Mouse (Mus musculus) liver, embryonic 14.5 days (tissue): ENCODE data around the gene Efhc1. TPM values are rescaled to one million over a fixed set of nuclear protein-coding genes. Genes with fewer than 3 reads are reported as not detected.
"Not testable (repeated sequence)": the region's sequence is repeated elsewhere in the genome, so short reads cannot be mapped to it uniquely, and the experiment has no call there.

Experiments
- ATAC-seq: fragments of 200-750 bp; cut with Nextera tagmentation; 2 replicates; pipeline ENCODE4 v1.8.0; 2017; ENCODE audit warnings: moderate number of reproducible peaks, mild to moderate bottlenecking, moderate library complexity; ENCODE audit not compliant: insufficient read depth
- DNase-seq, 3 experiments: peaks; one replicate each; pipeline ENCODE4 v3.0.0-alpha.2; 2012 to 2013; ENCODE audit warnings: low read depth in 3 of 3, low spot score in 3 of 3
- H3K27ac ChIP-seq: fragments of 300-500 bp; sonication (generic); 2 replicates; pipeline ENCODE4 v1.5.1; 2014; ENCODE audit warnings: moderate library complexity, mild to moderate bottlenecking, control low read depth, inconsistent platforms
- H3K27me3 ChIP-seq: fragments of 300-500 bp; sonication (generic); 2 replicates; pipeline ENCODE4 v1.6.1; 2014; ENCODE audit warnings: mild to moderate bottlenecking, low read length, moderate library complexity; ENCODE audit not compliant: control insufficient read depth, insufficient read depth
- H3K36me3 ChIP-seq: fragments of 300-500 bp; sonication (generic); replicated peaks from 2 replicates; pipeline ENCODE4 v1.6.1; 2014; ENCODE audit warnings: low read depth; ENCODE audit not compliant: control insufficient read depth, insufficient read depth
- H3K4me1 ChIP-seq, 2 experiments: fragments of 200-500 bp in 1 of 2; fragments of 300-500 bp in 1 of 2; sonication (generic) in 1 of 2; replicated peaks; 2 replicates each; pipeline ENCODE4 v1.6.1; 2012 to 2014; ENCODE audit warnings: antibody characterized with exemption in 1 of 2, inconsistent platforms in 1 of 2, low read length in 1 of 2; ENCODE audit not compliant: control insufficient read depth in 2 of 2, insufficient read depth in 2 of 2
- H3K4me2 ChIP-seq: fragments of 300-500 bp; sonication (generic); 2 replicates; pipeline ENCODE4 v1.6.1; 2014; ENCODE audit warnings: low read depth, mild to moderate bottlenecking, control low read depth, moderate library complexity
- H3K4me3 ChIP-seq, 2 experiments: fragments of 200-500 bp in 1 of 2; fragments of 300-500 bp in 1 of 2; sonication (generic) in 1 of 2; 2 replicates each; pipeline ENCODE4 v1.5.1; 2012 to 2014; ENCODE audit warnings: low read depth in 2 of 2, low read length in 2 of 2, mild to moderate bottlenecking in 2 of 2, control low read depth in 1 of 2, inconsistent platforms in 1 of 2, moderate library complexity in 1 of 2; ENCODE audit not compliant: insufficient read depth in 1 of 2
- H3K9ac ChIP-seq: fragments of 300-500 bp; sonication (generic); replicated peaks from 2 replicates; pipeline ENCODE4 v1.6.1; 2014; ENCODE audit warnings: mild to moderate bottlenecking, control low read depth, moderate library complexity
- H3K9me3 ChIP-seq: fragments of 300-500 bp; sonication (generic); 2 replicates; pipeline ENCODE4 v1.6.1; 2016; ENCODE audit warnings: low read length, mixed read lengths; ENCODE audit not compliant: control insufficient read depth
- CTCF ChIP-seq: IDR thresholded peaks from 2 replicates; pipeline ENCODE4 v1.5.1; 2016; ENCODE audit warnings: antibody characterized with exemption, low read depth, control low read depth
- EP300 ChIP-seq: IDR thresholded peaks from 2 replicates; pipeline ENCODE4 v1.6.1; 2016; ENCODE audit warnings: antibody characterized with exemption, low read depth
- WGBS: fragments of 180-500 bp; shearing (Covaris S2); extraction: QIAGEN DNeasy Blood & Tissue Kit; methylation state at CpG from one replicate; pipeline ENCODE4 v1.1.7; 2014; ENCODE audit not compliant: insufficient replicate concordance; 5-methylcytosine and 5-hydroxymethylcytosine counted together
- polyA plus RNA-seq, 2 experiments: library from polyadenylated mRNA; depleted of rRNA in 1 of 2; stranded (reverse) in 1 of 2; unstranded in 1 of 2; fragments of >200 nt; fragmentation: Nextera tagmentation in 1 of 2; extraction: Ambion mirVana in 1 of 2; gene quantifications; 2 replicates each; pipeline versions ENCODE4 v1.2.1 to v1.2.3; 2012 to 2014

The Efhc1 gene
- polyA plus RNA-seq, 2 experiments = 0.21 to 0.32 TPM

DNA sequence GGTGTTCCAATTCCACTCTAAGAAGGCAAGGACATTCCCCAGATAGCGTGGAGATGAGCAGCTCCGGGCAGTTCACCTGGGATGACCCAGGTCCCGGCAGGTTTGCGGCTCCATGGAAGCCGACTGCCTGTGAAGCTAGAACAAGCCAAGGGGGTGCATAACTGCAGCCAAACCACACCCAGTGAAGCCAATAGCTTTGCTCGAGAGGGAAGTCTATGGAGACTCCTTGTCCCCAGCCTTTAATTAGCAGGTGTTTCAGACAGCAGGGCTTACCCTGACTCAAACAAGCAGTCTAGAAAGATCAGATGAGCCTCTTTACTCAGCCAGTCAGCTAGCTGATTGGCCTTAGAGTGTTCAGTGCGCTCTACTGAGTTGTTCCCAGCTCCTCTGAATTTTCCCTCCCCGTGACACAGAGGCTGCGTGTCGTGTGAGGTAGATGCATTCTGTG is 30.3 kb upstream of the Efhc1 start:
- H3K27ac ChIP-seq = no peak overlapping the region
- no peak overlapping the region for H3K4me3 ChIP-seq
- H3K9me3 ChIP-seq = no peaks in the 10 kb centered on the region
- DNase-seq = no peak
- no peaks in the 10 kb centered on the region for H3K27me3 ChIP-seq
- peaks cover 0 to 3% of the 10 kb centered on the region in 2 experiments; a peak in 2 of 4 replicates for H3K4me1 ChIP-seq
- H3K4me2 ChIP-seq = no peak overlapping the region
- H3K36me3 ChIP-seq = no peaks in the 10 kb centered on the region
- WGBS = 71% methylated on average over 10 of the region's 10 CpGs
- no peak for ATAC-seq
- TF ChIP-seq CTCF (no peak), EP300 (no peak)
- H3K9ac ChIP-seq = no peak overlapping the region

GRCm38 (mm10) chr1:20922612-20923399 is 28.6 kb upstream of the Efhc1 start:
- Histone ChIP-seq H3K4me3 (no peak overlapping the region), H3K27me3 (no peaks in the 10 kb centered on the region), H3K9ac (no peak overlapping the region), H3K9me3 (no peaks in the 10 kb centered on the region), H3K4me1 (peaks cover 0 to 3% of the 10 kb centered on the region in 2 experiments; a peak in 2 of 4 replicates), H3K4me2 (no peak overlapping the region), H3K36me3 (no peaks in the 10 kb centered on the region), H3K27ac (no peak overlapping the region)
- ATAC-seq (no peak), DNase-seq (no peak)
- WGBS = 38% methylated on average over 11 of the region's 11 CpGs
- TF ChIP-seq EP300 (no peak), CTCF (no peak)

GRCm38 (mm10) chr1:20925324-20925723 is 26.1 kb upstream of the Efhc1 start:
- H3K27me3 ChIP-seq, H3K9me3 ChIP-seq, H3K4me2 ChIP-seq, H3K36me3 ChIP-seq, DNase-seq, H3K27ac ChIP-seq, H3K4me3 ChIP-seq, ATAC-seq, H3K9ac ChIP-seq: not testable (repeated sequence)
- 0 out of 2 replicates have a peak, but pooled peaks have one; percentile 15 for TF ChIP-seq CTCF
- H3K4me1 ChIP-seq = peaks cover 0 to 15% of the 10 kb centered on the region in 2 experiments; a peak in 3 of 4 replicates
- 31% methylated on average over 7 of the region's 7 CpGs for WGBS

- H3K27ac ChIP-seq = no peak overlapping the region
- H3K27me3 ChIP-seq = no peaks in the 10 kb centered on the region
- TF ChIP-seq EP300 (no peak), CTCF (no peak)
- ATAC-seq (no peak), DNase-seq (no peak)
- peaks cover 0 to 19% of the 10 kb centered on the region in 2 experiments; a peak in 3 of 4 replicates for H3K4me1 ChIP-seq
- no peak overlapping the region for H3K4me2 ChIP-seq
- H3K9me3 ChIP-seq = no peaks in the 10 kb centered on the region
- H3K36me3 ChIP-seq = no peaks in the 10 kb centered on the region
- no peak overlapping the region for H3K4me3 ChIP-seq
- WGBS = 26% methylated on average over 4 of the region's 4 CpGs
- H3K9ac ChIP-seq = no peak overlapping the region
Observed at GRCm38 (mm10) chr1:20925926-20926325, 25.5 kb upstream of the Efhc1 start.

- no peak overlapping the region for H3K9ac ChIP-seq
- no peak overlapping the region for H3K27ac ChIP-seq
- H3K36me3 ChIP-seq = no peaks in the 10 kb centered on the region
- no peak overlapping the region for H3K4me3 ChIP-seq
- peaks cover 0 to 19% of the 10 kb centered on the region in 2 experiments; a peak in 3 of 4 replicates for H3K4me1 ChIP-seq
- TF ChIP-seq EP300 (no peak), CTCF (no peak)
- DNase-seq (no peak), ATAC-seq (no peak)
- no peaks in the 10 kb centered on the region for H3K9me3 ChIP-seq
- no peak overlapping the region for H3K4me2 ChIP-seq
- WGBS = 33% methylated on average over 4 of the region's 4 CpGs
- H3K27me3 ChIP-seq = no peaks in the 10 kb centered on the region
Observed at GRCm38 (mm10) chr1:20926376-20926775, 25.1 kb upstream of the Efhc1 start.
